Mouse (Mus musculus) embryo, embryonic 10 days (tissue): ENCODE results near the gene Polr3gl.

ENCODE experiments used
- DNase-seq: peaks from one replicate; pipeline ENCODE4 v3.0.0-alpha.2; 2015; ENCODE audit warnings: low spot score

The Polr3gl gene

DNA sequence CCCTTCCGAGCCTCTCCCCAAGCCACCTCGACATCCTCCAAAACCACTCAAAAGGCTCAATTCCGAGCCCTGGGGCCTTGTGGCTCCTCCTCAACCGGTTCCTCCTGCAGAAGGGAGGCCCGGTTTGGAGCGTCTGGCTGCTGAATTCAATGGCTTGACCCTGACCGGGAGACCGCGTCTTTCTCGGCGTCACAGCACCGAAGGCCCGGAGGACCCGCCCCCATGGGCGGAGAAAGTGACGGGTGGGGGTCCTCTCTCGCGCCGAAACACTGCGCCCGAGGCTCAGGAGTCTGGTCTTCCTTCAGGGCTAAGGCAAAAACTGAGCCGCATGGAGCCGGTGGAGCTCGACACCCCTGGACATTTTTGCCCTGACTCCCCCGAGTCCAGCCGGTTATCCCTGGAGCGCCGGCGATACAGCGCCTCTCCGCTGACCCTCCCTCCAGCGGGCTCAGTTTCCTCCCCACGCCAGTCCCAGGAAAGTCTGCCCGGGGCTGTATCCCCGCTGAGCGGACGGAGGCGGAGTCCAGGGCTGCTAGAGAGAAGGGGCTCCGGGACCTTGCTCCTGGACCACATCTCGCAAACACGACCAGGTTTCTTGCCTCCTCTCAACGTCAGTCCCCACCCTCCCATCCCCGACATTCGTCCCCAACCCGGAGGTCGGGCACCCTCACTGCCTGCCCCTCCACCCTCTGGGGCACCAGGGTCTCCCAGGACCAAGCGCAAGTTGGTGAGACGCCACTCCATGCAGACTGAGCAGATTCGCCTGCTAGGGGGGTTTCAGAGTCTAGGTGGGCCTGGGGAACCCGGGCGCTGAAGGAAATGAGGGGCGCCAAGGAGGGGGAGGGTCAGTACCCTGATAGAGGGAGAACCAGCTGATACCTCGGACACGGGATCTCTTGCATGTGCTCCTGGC is 4.4 kb upstream of the Polr3gl start:
- DNase-seq: peak; percentile 79

DNA sequence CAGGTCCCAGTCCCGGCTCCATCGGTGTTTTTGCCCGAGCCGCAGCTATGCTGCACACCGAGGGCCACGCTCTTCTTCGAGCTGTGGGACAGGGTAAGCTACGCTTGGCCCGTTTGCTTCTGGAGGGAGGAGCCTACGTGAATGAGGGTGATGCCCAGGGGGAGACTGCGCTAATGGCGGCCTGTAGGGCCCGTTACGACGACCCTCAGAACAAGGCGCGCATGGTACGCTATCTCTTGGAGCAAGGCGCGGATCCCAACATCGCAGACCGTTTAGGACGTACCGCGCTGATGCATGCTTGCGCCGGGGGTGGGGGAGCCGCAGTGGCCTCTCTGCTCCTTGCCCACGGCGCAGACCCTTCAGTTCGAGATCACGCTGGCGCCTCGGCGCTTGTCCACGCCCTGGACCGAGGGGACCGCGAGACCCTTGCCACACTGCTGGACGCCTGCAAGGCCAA is 3.5 kb upstream of the Polr3gl start:
- DNase-seq: peak; percentile 69

DNA sequence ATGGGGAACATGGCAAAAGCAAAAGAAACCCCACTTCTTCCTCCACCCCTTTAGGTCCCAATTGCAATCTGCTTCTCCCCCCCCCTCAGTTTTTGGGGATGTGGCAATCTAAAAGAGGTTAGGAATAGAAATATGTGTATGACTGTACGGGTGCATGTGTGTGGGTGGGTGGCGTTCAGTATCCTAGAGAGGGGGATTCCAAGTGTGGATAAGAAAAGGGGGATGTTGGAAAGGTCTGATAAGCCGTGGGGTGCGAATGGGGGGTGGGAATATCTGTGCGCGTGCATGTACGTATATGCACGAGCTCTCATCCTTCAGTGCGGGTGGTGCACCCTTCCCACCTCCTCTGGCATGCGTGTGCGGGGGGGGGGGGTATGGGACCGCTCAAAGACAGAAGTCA is 2.9 kb upstream of the Polr3gl start:
- no peak for DNase-seq

DNA sequence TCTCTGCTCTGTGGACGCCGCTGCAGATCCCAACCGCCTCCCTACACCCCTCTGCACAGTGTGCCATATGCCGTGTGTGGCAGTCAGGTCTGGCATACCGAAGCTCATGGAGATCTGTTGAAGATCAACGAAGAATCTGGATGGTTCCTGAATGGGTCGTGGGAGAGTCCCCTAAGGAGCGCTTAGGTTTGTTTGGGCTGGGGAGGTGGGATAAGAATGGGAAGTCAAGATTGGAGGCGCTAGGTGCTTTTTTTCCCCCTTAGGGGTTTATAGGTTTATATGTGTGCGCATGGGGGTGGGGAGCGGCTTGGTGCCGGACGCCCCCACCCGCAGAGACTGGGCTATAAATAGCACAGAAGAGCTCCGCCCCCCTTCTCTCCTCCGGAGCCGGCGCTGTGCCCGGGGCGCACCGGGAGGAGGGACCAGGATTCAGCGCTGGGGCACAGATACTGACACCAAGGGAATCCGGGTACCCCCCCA is 2.3 kb upstream of the Polr3gl start, which contains the start of gene Ankrd34a:
Ankrd34a (plus strand) TSS at position 409 of the 480 bp plus-strand sequence.
- no peak for DNase-seq

DNA sequence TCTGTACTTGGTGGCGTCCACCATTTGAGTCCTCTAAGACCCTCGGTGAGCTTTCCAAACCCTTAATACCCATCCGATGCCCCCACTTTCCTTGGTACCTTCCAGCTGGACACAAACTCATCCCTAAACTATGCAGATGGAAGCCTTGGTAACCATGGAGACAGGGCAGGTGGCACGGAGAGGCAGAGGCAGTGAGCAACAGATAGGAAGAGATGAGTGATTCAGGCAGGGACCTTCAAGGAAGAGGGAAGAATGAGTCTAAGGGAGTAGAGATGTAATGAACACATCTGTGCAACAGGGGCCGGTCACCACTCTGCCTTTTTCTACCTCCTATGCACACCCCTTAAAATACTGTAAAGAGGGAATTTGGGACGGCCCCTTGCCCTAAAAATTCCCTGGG is 1.7 kb upstream of the Polr3gl start:
- no peak for DNase-seq

DNA sequence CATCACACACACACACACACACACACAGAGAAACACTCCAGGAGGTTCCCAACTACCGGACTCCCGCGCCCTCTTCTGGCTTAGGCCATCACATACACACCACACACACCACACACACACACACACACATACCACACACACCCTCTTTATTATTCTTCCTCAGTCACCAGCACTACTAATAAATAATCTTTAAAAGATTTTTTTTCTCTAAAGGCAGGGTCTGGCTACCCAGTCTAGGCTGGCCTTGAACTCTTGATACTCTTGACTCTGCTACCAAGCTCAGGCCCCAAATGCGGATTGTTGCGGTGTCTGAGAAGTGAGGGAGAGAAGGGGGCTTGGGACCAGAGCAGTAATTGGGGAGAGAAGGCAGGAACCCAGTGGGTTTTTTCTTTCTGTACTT is 870 bp upstream of the Polr3gl start:
- no peak for DNase-seq

DNA sequence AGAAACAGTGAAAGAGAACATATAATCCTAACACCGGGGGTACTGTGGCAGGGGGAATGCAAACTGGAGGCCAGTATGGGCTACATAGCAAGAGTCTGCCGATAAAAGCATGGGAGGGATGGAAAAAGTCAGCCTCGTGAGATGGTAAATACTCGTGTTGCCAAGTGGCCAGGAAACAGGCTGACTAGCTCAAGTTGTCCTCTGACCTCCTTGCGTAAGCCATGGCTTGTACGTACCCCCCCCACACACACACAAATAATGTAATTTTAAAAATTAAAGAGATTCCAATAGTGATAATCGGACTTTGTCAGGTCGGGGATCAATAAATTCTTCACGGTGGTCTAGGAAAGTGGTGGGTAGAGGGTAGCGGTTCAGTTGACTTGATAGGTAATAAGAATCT is 607 bp downstream of the Polr3gl start:
- DNase-seq: peak; percentile 57

DNA sequence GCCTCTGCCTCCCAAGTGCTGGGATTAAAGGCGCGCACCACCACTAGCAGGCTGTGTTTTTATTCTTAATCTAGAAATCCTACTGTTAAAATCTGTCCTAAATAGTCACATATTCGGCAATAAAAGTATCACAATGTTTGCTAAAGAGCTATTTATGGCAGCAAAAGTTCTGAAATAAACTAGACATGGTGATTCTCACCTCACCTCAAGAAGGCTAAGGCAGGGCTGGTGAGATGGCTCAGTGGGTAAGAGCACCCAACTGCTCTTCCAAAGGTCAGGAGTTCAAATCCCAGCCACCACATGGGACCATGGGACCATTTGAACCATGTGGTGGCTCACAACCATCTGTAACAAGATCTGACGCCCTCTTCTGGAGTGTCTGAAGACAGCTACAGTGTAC is 3.3 kb downstream of the Polr3gl start:
- no peak for DNase-seq

DNA sequence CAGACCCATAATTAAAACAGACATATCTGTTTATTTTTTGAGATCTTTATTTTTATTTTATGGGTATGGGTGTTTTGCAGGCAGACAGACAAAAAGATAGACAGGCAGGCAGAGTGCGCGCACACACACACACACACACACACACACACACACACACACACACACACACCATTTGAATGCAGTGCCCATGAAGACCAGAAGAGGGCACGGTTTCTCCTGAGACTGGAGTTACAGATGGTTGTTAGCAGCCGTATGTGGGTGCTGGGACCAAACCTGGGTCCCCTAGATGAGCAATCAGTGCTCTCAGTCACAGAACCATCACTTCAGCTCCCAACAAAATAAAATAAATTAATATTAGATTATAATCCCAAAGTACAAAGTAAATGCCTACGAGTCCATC is 10.6 kb downstream of the Polr3gl start:
- DNase-seq: no peak

DNA sequence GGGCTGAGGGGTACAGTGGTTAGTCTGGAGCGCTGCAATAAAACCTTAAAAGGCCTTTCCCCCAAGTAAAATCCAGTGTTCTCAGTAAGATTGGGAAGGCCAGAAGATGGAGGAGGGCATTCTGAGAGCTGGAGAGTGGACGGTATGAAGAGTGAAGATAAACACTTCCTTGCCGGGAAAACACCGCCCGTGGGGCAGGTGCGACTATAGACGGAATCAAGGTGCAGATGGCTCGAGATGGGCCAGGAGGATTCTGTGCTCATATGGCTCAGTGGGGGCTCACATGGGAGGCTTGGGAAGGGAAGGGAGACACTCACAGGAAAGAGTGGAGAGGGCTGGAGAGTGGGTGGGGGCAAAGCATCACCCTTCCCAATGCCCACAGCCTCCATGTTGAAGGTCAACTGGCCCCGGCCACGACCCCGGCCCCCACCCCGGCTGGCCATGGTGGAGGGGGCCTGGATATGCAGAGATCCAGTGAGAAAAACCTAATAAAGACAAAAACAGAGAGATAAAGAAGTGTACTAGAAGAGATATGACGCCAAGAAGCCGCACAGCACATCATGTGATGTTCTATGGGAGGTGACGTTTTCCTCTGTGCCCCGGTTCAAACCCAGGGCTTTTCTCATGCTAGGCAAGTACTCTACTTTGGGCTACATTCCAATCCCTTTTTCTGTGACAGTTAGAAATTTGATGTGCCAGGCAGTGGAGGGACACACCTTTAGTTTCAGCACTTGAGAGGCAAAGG is 12.0 kb downstream of the Polr3gl start:
- DNase-seq: no peak

DNA sequence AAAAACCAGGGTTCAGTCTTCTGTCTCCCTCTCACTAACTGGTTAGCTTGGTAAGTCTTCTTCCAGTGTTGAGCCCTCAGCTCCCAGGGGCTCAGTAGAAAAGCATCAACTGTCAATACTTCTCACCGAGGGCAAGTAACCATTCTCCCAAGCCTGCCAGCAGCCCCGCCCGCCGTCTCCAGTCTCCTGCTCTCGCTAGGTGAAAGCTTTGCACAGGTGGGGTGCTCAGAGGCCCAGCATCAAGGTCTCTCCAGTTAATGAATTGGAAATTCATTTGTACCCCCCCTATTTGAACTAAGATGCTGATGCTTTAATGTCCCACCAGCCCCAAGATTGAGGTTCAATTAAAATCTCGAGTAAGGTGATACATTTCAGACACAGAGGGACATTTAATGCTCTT is 12.8 kb downstream of the Polr3gl start:
- DNase-seq: no peak

DNA sequence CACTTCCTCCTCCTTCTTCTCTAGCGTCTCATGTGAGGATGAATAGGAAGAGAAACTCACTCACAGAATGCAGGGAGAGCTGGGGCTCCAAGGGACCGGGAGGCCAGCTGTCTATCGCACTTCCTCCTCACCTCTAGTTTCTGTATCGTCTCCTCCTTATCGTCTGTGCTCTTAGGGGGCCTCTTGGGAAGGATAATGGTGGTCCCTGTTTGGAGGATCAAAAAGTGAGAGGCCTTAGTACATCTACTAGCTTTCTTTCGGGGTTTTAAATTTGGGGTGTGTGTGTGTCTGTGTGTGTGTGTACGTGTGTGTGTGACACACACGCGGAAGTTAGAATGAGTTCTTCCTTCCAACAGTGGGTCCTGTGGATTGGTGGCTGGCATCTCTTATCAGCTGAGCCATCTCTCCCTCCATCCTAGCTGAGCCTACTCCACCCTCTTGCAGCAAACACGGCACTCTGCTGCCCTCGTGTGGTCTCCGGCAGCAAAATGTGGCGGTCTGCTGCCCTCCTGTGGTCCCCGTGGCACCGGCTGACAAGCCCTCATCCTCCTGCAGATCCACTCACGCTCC is 14.0 kb downstream of the Polr3gl start:
- DNase-seq: peak; percentile 96

DNA sequence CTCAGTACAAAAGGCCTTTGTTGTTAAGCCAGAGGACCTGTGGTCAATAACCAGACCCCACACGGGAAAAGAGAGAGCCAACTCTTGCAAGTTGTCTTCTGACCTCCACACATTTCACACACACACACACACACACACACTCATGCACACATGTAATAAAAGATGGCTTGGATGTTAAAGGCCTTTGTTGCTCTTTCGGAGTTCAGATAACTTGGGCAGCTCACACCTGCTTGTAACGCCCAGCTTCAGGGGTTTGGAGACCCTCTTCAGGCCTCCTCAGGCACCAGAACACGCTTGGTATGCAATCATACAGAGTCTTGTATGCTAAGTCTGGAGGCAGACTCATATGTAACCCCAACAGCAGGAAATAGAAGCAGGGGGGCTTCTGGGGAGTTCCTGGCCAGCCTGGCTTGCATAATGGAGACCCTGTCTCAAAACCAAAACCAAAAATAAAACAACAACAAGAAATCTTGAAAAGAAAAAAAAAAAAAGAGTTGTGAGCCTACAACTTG is 14.7 kb downstream of the Polr3gl start:
- DNase-seq: no peak

DNA sequence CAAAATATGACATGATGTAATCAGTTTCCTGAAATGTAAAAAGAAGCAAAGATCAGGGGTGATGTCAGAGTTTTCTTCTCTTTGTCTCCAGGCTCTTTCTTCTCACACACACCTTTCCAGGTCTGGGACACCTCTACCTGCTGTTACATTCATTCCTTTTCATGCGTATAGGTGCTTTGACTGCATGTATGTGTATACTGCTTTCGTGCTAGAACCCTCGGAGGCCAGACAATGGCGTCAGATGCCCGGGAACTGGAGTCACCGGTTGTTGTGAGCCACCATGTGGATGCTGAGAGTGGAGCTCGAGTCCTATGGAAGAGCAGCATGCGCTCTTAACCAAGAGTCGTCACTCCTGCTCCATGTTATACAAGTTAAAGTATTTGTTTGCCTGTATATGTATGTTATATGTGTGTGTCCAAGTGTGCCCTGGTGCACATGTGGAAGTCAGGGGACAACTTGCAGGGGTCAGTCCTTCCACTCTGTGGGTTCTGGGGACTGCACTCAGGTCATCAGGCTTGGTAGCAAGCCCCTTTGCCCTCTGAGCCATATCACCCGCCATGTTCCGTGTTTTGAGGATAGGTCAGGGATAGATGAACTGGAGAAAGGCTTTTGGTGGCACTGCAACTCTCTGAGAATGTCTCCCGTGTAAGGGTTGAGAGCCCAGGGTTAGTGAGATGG is 15.3 kb downstream of the Polr3gl start:
- DNase-seq: no peak

DNA sequence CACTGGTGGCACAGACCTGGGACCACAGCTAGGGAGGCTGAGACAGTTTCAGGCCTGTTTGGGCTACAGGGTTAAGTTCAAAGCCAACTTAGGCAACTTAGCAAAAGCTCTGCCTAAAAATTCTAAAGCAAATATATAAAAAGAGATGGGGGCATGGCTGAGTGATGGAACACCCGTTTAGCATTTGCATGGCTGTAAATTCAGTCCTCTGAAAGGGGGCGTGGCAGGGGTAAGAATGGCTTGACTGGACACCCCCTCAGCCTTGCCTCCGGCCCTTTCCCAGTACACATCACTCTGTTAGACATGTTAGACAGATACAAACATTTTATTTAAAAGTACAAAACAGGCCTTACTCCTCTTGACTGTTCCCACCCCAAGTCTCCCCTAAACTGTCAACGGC is 16.4 kb downstream of the Polr3gl start:
- DNase-seq: no peak

DNA sequence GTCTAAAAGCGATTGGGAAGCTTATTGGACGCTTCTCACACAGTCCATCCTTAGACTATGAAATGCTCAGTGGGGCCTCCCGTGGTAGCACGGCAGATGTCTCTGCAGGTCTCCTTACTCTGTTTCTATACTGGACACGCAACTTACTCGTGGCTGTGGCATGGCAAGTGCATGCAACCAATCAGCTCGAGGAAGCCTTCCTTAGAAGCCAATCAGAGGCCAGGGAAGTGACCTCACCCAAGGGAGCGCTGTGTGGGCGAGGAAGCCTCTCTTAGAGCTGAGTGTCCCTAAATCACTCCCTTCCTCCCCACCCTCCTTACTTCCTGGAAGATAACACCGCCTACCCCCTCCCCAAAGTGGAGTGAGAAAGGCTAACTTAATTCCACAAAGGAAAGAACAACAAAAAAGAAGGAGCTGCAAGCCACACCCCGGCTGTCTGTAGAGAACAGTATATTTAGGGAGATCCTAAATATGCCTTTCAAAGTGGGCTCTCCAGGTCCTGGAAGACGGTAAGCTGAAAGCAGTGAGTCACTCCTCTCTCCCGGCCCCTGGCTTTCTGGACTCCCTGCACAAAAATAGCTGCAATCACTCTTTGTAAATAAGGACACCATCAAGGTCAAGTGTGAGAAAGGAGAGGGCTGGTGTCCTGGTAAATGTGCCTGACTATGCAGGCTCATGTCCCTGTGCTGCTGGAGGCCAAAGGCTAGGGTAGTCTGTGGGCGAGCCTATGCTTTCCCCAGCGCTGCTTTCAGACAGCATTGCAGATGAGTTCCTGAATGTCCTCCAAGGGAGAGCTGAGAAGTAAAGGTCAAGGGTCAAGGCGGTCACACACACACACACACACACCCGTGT is 17.1 kb downstream of the Polr3gl start, which contains the start of gene Gm16253:
Gm16253 (plus strand) TSS at position 295 of the 852 bp plus-strand sequence.
- peak; percentile 94 for DNase-seq

DNA sequence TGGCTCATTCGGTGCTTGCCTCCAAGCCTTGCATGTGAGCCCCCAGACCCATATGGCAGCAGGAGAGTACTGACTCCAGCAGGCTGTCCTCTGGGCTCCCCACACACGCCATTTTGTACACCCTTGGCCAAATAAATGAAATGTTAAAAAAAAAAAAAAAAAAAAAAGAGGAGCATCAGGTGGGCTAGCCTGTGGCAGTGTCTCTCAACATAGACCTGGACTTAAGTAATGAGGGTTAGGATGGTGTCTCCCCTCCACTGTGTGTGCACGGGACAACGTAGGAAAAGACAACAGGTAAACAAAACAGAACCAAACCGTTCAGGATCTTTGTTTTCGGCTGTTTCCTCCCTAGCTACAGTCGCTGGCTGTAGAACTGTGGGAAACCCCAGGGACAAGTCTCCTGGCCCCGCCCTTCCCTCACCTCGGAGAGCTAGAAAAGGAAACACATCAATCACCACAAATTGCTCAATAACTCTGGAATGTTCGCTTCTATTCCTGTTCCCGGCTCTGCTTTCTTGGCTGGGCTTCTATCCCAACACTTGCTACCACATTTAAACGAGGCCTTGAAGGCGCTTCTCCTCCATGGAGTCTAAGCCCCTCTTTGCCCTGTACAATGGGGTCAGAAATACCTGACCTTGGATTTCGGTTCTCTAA is 17.8 kb downstream of the Polr3gl start:
- peak; percentile 47 for DNase-seq

DNA sequence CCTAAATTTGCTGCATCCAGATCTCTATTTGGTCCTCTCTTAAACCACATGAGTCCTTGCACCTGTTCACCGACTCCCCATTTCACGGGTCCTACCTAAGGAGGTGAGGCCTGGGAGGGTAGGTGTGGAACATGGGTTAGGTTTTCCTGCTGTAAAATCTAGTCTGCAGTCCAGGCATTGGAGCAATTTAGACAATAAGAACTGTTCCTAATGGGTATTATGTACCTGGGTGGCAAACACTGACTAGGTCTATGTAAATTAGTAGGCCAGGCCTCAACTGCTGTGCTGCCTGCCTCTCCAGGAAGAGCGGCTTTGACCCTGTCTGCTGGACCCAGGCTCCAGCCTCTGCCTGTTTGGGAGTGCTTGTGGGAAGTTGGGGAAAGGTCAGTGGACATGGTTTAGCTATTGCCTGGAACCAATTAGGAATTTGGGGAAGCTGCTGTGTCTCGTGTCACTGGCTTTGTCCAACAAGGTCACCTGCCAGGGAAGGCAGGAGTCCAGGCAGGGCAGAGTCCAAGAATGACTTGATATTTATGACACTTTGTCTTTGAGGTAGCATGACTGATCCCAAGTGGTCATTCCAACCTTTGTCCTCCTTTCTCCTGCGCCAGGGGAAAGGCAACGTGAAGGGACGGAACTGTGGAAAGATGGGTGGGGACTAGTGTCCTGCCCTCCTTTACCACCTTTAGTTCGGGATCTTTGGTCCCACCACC is 18.6 kb downstream of the Polr3gl start:
- DNase-seq: peak; percentile 29
